Mouse (Mus musculus) left cerebral cortex, postnatal 36 days (tissue): ENCODE data around the gene Exoc6b. TPM values are rescaled to one million over a fixed set of nuclear protein-coding genes. Genes with fewer than 3 reads are reported as not detected.

Source experiments
- DNase-seq, 2 experiments: peaks; one replicate each; pipeline ENCODE4 v3.0.0; 2021 to 2022; ENCODE audit warnings: low spot score in 2 of 2, mixed read lengths in 1 of 2
- intact Hi-C: fragments of 180-260 bp; cut with DNase I; formaldehyde crosslinking; loops from one replicate; pipeline ENCODE4 v1.15.1; 2025
- total RNA-seq, 2 experiments: library from RNA; stranded (reverse); gene quantifications; 2 replicates each; pipeline ENCODE4 v1.2.3; 2021

Gene Exoc6b
- total RNA-seq, 2 experiments from 2014 or later: 71.5 to 90.7 TPM

DNA sequence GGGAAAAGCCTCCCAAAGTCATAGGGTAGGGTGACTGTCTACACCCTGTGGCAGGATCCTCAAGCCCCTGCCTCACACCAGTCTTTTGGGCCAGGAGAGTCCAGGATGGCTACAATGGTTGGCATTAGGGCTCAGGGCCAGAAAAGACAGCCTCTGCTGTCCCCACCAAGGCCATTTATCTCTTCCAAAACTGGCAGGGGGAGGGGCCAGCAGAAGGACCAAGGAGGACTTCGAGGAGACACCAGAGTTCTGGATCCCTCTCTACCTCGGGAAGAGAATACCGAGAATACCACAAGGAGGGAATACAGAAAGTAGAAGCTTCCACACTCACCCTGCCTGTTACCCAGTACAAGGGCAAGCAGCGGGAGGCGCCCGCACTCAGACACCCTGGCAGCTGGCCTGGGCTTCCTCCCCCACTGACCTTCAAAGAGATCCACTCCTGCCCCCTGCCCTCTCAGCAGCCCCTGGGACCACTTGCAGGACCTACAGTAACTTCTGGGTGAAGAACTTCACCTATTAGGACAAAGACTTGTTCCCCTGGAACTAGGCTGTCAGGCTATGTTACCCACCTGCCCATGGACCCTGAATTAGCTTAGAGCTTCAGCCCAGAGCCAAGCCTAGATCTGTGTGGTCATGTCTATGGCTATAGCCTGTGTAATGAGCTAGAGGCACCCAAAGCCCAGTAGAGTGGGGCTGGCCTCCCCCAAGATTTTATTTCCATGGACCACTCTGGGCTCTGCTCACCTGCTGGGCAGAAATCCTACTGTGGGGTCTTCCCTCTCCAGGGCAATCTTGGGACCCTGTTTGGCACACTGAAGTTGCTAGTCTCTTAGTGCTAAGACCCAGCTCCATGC is 488.1 kb downstream of the Exoc6b start:
- intact Hi-C loops: no loop called here
- DNase-seq: no peak

DNA sequence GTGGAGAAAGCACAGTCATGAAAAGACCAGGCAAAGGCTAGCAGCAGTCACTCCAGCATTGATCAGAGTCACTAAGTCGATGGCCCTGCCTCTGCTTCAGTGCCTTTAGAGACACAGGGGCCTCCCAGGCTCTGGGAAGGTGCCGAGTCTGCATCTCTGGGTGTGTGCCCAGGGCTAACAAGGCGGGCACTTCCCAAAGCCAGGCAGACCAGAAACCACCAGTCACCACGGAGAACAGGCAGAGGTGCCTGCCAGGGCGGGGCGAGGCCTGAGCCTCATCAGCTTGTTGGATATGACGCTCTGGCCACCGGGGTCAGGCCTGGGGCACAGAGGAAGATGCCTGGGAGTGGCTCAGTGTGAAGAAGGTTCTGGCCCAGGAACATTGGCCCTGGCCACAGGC is 489.8 kb downstream of the Exoc6b start:
- DNase-seq: no peak
- intact Hi-C loops: loop anchor here (5.0 kb wide), 1 partner anchor 257 kb away; no protein-coding TSS in a partner anchor

DNA sequence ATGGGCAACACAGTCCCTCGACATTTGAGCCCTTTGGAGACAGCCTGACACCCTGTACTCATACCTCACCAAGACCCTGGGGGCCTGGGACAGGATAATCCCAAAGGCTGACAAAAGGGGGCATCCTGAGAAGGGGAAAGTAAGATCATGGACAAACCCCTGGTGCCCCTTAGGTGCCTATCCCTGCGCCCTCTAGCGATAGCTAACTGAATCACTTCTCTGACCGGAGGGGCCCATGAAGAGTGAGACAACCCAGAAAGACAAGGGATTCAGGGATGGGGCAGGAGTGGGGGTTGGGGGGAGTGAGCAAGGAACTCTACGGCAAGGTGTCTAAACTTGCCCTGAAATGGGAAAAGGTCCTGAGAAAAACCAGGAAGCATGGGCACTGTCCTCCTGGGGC is 490.4 kb downstream of the Exoc6b start:
- no peak for DNase-seq
- intact Hi-C loops: loop anchor here (5.0 kb wide), 1 partner anchor 257 kb away; no protein-coding TSS in a partner anchor

GRCm38 (mm10) chr6:84577898-84578297 is 491.4 kb downstream of the Exoc6b start:
- intact Hi-C loops: loop anchor here (5.0 kb wide), 1 partner anchor 256 kb away; no protein-coding TSS in a partner anchor
- no peak for DNase-seq

DNA sequence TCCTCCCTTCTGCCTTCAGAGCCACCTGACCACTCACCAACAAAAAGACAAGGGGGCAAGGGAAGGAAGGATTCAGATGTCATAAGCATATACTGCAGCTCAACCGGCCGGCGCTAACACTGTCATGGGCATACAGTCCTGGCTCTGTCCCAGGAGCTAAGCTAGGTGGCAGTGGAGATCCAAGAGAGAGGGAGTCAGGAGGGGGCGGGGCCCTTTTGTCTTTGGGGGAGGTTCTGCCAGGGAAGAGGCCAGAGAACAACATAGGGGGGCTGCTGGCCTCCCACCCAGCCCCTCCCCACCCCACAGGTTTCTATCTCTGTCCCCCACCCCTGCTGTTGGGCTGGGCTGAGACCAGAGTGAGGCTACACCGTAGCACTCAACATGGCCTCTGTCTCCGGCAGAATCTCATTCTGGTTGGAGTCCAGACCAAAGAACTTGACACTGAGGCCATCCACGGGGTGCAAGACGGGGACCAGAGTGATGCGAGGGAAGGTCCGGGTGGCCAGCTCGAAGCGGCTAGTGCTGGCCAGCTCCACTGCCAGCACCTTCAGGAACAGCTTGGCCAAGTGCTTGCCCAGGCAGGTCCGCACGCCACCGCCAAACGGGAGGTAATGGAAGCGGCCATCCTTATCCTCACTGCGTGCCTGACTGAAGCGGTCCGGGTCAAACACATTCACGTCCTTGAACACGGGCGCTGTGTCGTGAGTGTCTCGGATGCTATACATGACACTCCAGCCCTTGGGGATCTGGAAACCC is 495.2 kb downstream of the Exoc6b start:
- intact Hi-C loops: no loop called here

DNA sequence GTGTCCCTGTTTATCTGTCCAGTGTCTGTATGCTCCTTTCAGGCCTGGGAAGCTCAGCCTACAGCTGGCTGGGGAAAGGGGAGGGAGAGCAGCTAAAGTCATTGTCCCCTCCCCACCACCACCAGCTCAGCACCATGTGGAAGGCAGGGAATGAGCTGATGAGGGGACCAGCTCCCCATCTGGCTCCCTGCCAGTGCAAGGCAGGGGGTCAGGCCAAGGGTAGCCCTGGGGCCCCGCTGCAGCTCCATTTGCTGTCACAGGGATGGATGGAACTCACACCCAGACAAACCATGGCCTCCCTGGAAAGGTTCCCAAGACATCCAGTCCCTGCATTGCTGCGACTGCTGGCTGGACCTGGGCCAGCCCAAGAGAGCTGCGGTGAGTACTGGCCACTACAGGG is 499.3 kb downstream of the Exoc6b start:
- DNase-seq: no peak
- intact Hi-C loops: no loop called here

More for the DNA sequence above, 495.2 kb downstream of the Exoc6b start:
- no peak for DNase-seq

GRCm38 (mm10) chr6:84569590-84569989 is 499.7 kb downstream of the Exoc6b start:
- intact Hi-C loops: no loop called here
- no peak for DNase-seq

GRCm38 (mm10) chr6:84568880-84569279 is 500.4 kb downstream of the Exoc6b start:
- DNase-seq: no peak
- intact Hi-C loops: no loop called here

Other genes with a start within 250 kb of the Exoc6b start
- 10 to 100 TPM; 38.4 to 48.6 TPM for gene Spr, start 68.3 kb upstream of the Exoc6b start, total RNA-seq
- 10 to 100 TPM; 34.2 to 45.2 TPM for gene Emx1, start 117.9 kb upstream of the Exoc6b start, total RNA-seq